Mouse (Mus musculus) testis, adult 2 months (tissue): ENCODE data around the gene Gm7030. TPM values are rescaled to one million over a fixed set of nuclear protein-coding genes. Genes with fewer than 3 reads are reported as not detected.
A peak's percentile ranks its signal among the peaks of the same experiment; 100 is the strongest.
"Not testable (repeated sequence)": the region's sequence is repeated elsewhere in the genome, so short reads cannot be mapped to it uniquely, and the experiment has no call there.

Experiments
- H3K27ac ChIP-seq: fragments of 200-500 bp; 2 replicates; pipeline ENCODE4 v1.5.1; 2012; ENCODE audit warnings: low read depth, low read length; ENCODE audit not compliant: control insufficient read depth, insufficient read depth
- H3K27me3 ChIP-seq: fragments of 200-500 bp; 2 replicates; pipeline ENCODE4 v1.6.1; 2012; ENCODE audit warnings: mild to moderate bottlenecking, low read length, moderate library complexity; ENCODE audit not compliant: control insufficient read depth, insufficient read depth
- H3K36me3 ChIP-seq: fragments of 200-500 bp; 2 replicates; pipeline ENCODE4 v1.6.1; 2012; ENCODE audit warnings: mild to moderate bottlenecking, low read length; ENCODE audit not compliant: control insufficient read depth, insufficient read depth
- H3K4me1 ChIP-seq: fragments of 200-500 bp; 2 replicates; pipeline ENCODE4 v1.6.1; 2012; ENCODE audit warnings: low read length; ENCODE audit not compliant: control insufficient read depth, insufficient read depth
- H3K4me3 ChIP-seq: fragments of 200-500 bp; 2 replicates; pipeline ENCODE4 v1.5.1; 2012; ENCODE audit warnings: low read depth, mild to moderate bottlenecking, low read length, moderate library complexity, mixed read lengths; ENCODE audit not compliant: control insufficient read depth
- CTCF ChIP-seq: fragments of 200-500 bp; IDR thresholded peaks from 2 replicates; pipeline ENCODE4 v1.5.1; 2012; ENCODE audit warnings: low read depth, mild to moderate bottlenecking, inconsistent platforms, low read length, moderate library complexity; ENCODE audit not compliant: control insufficient read depth, insufficient read depth, insufficient replicate concordance
- POLR2A ChIP-seq: fragments of 200-500 bp; IDR thresholded peaks from 2 replicates; pipeline ENCODE4 v1.6.1; 2012; ENCODE audit warnings: low read depth, mild to moderate bottlenecking, inconsistent platforms, low read length, moderate library complexity; ENCODE audit not compliant: control insufficient read depth
- polyA plus RNA-seq: library from polyadenylated mRNA; depleted of rRNA; stranded (reverse); fragments of >200 nt; gene quantifications from 2 replicates; pipeline ENCODE4 v1.2.3, GENCODE M21; 2012

Gm7030 gene
- polyA plus RNA-seq, 1 experiment, result not detected

- H3K4me3 ChIP-seq, H3K36me3 ChIP-seq, H3K4me1 ChIP-seq, H3K27ac ChIP-seq, H3K27me3 ChIP-seq: not testable (repeated sequence)
- 0 out of 2 replicates have a peak, but pooled peaks have one; percentile 38 for TF ChIP-seq CTCF
Measured at GRCm38 (mm10) chr17:36113979-36114593, 15.1 kb downstream of the Gm7030 start.

DNA sequence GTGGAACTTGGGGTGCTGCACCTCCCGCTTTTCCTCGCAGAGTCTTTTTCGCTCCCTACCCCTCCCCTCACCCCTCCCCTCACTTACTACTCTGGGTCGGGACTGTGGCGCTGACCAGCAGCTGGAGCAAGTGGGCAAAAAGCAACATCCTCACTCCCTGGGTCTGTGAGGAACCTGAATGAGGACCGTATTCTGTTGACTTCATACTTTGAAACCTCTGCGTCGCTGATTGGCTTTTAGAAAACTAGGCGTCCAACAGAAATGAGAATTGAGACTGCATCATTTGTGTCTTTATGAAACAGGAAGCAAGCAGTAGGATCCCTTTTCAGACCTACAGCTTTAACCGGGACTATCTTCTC lies 17.7 kb downstream of the Gm7030 start:
- H3K27ac ChIP-seq, H3K4me3 ChIP-seq, H3K4me1 ChIP-seq, H3K27me3 ChIP-seq, H3K36me3 ChIP-seq: not testable (repeated sequence)

- H3K4me3 ChIP-seq, H3K27me3 ChIP-seq, H3K4me1 ChIP-seq, H3K36me3 ChIP-seq, H3K27ac ChIP-seq: not testable (repeated sequence)
Measured at GRCm38 (mm10) chr17:36110641-36111509, 18.4 kb downstream of the Gm7030 start.

- not testable (repeated sequence) for H3K27me3 ChIP-seq, H3K36me3 ChIP-seq, H3K4me1 ChIP-seq, H3K4me3 ChIP-seq, H3K27ac ChIP-seq
Measured at GRCm38 (mm10) chr17:36110129-36110528, 19.1 kb downstream of the Gm7030 start.

GRCm38 (mm10) chr17:36102091-36102490 lies 27.1 kb downstream of the Gm7030 start:
- H3K4me3 ChIP-seq, H3K27me3 ChIP-seq, H3K4me1 ChIP-seq, H3K36me3 ChIP-seq, H3K27ac ChIP-seq: not testable (repeated sequence)

GRCm38 (mm10) chr17:36099603-36100002 lies 29.6 kb downstream of the Gm7030 start:
- H3K27me3 ChIP-seq, H3K4me3 ChIP-seq: not testable (repeated sequence)

DNA sequence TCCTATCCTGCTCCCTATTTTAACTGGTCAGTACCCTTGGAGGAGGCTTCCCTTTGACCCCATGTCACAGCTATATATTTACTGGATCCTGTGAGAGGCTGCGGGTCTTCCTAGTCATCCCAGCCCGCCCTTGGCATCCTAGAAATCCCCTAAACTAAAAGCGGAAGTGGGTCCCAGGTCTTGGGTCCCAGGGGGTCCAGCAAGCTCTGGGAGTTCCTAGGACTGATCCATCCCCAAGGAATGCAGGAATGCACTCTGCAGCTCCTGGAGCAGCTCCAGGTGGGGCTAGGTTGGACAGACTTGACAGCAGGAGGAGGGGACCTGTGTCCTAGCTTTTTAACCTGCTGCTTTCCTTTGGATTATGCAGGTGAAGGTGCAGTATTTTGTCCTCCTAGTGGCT lies 35.3 kb downstream of the Gm7030 start:
- Histone ChIP-seq H3K4me3 (no peak overlapping the region), H3K27me3 (no peaks in the 10 kb centered on the region)

More at GRCm38 (mm10) chr17:36099603-36100002, 29.6 kb downstream of the Gm7030 start:
- H3K4me1 ChIP-seq, H3K27ac ChIP-seq, H3K36me3 ChIP-seq: not testable (repeated sequence)

DNA sequence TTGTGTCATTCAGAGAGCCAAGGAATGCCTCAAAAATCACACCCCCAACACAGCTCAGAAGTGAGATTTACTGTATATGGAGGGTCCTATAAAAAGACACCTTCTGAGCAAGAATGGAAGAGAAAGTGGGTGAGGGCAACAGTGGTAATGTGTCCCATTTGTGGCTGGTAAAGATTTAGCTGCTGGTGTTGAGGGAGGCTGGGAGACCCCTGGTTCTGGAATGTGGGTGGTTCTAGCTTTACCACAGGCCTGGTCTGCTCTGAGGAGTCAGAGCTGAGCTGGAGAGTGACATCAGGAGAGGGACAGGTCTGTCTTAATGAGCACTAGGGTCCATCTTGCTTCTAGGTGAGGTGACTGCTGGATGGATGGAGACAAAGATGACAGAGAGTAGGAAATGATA lies 36.7 kb downstream of the Gm7030 start:
- not testable (repeated sequence) for H3K4me3 ChIP-seq, H3K4me1 ChIP-seq, H3K27ac ChIP-seq, H3K27me3 ChIP-seq, H3K36me3 ChIP-seq

More for the DNA sequence above, 35.3 kb downstream of the Gm7030 start:
- H3K27ac ChIP-seq, result no peak overlapping the region
- no peaks in the 10 kb centered on the region for H3K4me1 ChIP-seq
- TF ChIP-seq POLR2A (no peak), CTCF (no peak)
- H3K36me3 ChIP-seq, result no peaks in the 10 kb centered on the region

- not testable (repeated sequence) for H3K36me3 ChIP-seq, H3K4me3 ChIP-seq, H3K27me3 ChIP-seq, H3K27ac ChIP-seq, H3K4me1 ChIP-seq
Measured at GRCm38 (mm10) chr17:36091933-36092332, 37.3 kb downstream of the Gm7030 start.

DNA sequence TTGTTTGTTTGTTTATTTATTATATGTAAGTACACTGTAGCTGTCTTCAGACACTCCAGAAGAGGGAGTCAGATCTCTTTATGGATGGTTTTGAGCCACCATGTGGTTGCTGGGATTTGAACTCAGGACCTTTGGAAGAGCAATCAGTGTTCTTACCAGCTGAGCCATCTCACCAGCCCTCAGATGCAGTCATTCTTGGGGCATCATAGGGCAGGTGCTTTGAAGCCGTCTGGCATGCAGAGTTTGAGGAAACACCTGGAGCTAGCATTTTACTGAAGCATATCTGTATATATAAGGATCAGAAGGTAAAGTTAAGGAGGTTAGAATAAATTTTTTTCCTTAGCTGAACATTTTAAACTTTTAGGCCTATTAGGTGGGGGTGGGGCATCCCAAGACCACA lies 43.2 kb downstream of the Gm7030 start:
- peaks cover 12% of the 10 kb centered on the region for H3K4me1 ChIP-seq
- not testable (repeated sequence) for H3K27me3 ChIP-seq, H3K27ac ChIP-seq, H3K4me3 ChIP-seq, H3K36me3 ChIP-seq
